Mouse (Mus musculus) heart, adult 2 months (tissue): ENCODE results near the gene Sorcs2. TPM values are rescaled to one million over a fixed set of nuclear protein-coding genes. Genes with fewer than 3 reads are reported as not detected.

ENCODE experiments used
- DNase-seq, 2 experiments: peaks; one replicate each; pipeline ENCODE4 v3.0.0; 2021
- H3K27ac ChIP-seq: fragments of 200-600 bp; 2 replicates; pipeline ENCODE4 v1.8.1; 2022
- H3K27me3 ChIP-seq: fragments of 200-500 bp; 2 replicates; pipeline ENCODE4 v1.6.1; 2012; ENCODE audit warnings: mild to moderate bottlenecking, low read length, inconsistent platforms, mixed read lengths; ENCODE audit not compliant: control insufficient read depth, insufficient read depth
- H3K36me3 ChIP-seq: fragments of 200-500 bp; 2 replicates; pipeline ENCODE4 v1.6.1; 2012; ENCODE audit warnings: low read length, inconsistent platforms; ENCODE audit not compliant: control insufficient read depth, insufficient read depth
- H3K4me1 ChIP-seq: fragments of 200-500 bp; 2 replicates; pipeline ENCODE4 v1.6.1; 2011; ENCODE audit warnings: low read length; ENCODE audit not compliant: control insufficient read depth, insufficient read depth
- H3K4me3 ChIP-seq: fragments of 200-600 bp; 2 replicates; pipeline ENCODE4 v1.8.1; 2022
- H3K79me2 ChIP-seq: fragments of 200-500 bp; replicated peaks from 2 replicates; pipeline ENCODE4 v1.6.1; 2012; ENCODE audit warnings: mild to moderate bottlenecking, inconsistent platforms, low read length, moderate library complexity, mixed read lengths; ENCODE audit not compliant: control insufficient read depth, insufficient read depth
- H3K9ac ChIP-seq: fragments of 200-500 bp; 2 replicates; pipeline ENCODE4 v1.6.1; 2012; ENCODE audit warnings: low read depth, mild to moderate bottlenecking, control low read depth, inconsistent platforms, low read length, mixed read lengths
- CTCF ChIP-seq: fragments of 200-600 bp; IDR thresholded peaks from 2 replicates; pipeline ENCODE4 v1.8.1; 2022; ENCODE audit warnings: antibody characterized with exemption, mild to moderate bottlenecking, moderate library complexity
- EP300 ChIP-seq: fragments of 200-500 bp; IDR thresholded peaks from 2 replicates; pipeline ENCODE4 v1.6.1; 2011; ENCODE audit warnings: low read depth, low read length, control low read depth; ENCODE audit not compliant: insufficient read depth
- POLR2A ChIP-seq: fragments of 200-500 bp; IDR thresholded peaks from 2 replicates; pipeline ENCODE4 v1.6.1; 2011; ENCODE audit warnings: mild to moderate bottlenecking, low read depth, low read length, control low read depth; ENCODE audit not compliant: insufficient read depth
- WGBS: fragments of 180-500 bp; shearing (Covaris S2); methylation state at CpG from one replicate; pipeline ENCODE4 v1.1.7; 2018; 5-methylcytosine and 5-hydroxymethylcytosine counted together
- intact Hi-C: fragments of 180-260 bp; cut with DNase I; formaldehyde crosslinking; loops from one replicate; pipeline ENCODE4 v1.15.1; 2025
- polyA plus RNA-seq: library from polyadenylated mRNA; depleted of rRNA; stranded (reverse); fragments of >200 nt; gene quantifications from 2 replicates; pipeline ENCODE4 v1.2.3, GENCODE M21; 2012
- total RNA-seq, 2 experiments: library from RNA; stranded (reverse); gene quantifications; 2 replicates each; pipeline ENCODE4 v1.2.3; 2021

The Sorcs2 gene
- total and polyA plus RNA-seq, 3 experiments = 6.0 to 9.0 (median 7.7) TPM

GRCm38 (mm10) chr5:36099662-36100061 lies 298.3 kb downstream of the Sorcs2 start:
- H3K36me3 ChIP-seq = no peaks in the 10 kb centered on the region
- no peak overlapping the region for H3K9ac ChIP-seq
- H3K4me1 ChIP-seq = no peaks in the 10 kb centered on the region; the same call in 1 of the 2 replicates
- no peaks in the 10 kb centered on the region for H3K79me2 ChIP-seq
- TF ChIP-seq CTCF = no peak
- 35% methylated on average over 4 of the region's 4 CpGs for WGBS
- no peak overlapping the region for H3K27ac ChIP-seq
- intact Hi-C loops = no loop called here
- no peaks in the 10 kb centered on the region for H3K27me3 ChIP-seq
- no peak overlapping the region for H3K4me3 ChIP-seq
- DNase-seq = no peak

GRCm38 (mm10) chr5:36096046-36096445 lies 301.9 kb downstream of the Sorcs2 start:
- Histone ChIP-seq H3K4me1 (no peaks in the 10 kb centered on the region; the same call in 1 of the 2 replicates), H3K27me3 (no peaks in the 10 kb centered on the region), H3K36me3 (no peaks in the 10 kb centered on the region), H3K4me3 (no peak overlapping the region), H3K9ac (no peak overlapping the region), H3K79me2 (no peaks in the 10 kb centered on the region), H3K27ac (no peak overlapping the region)
- no peak for TF ChIP-seq CTCF
- no peak for TF ChIP-seq EP300
- no peak for TF ChIP-seq POLR2A
- intact Hi-C loops = no loop called here
- WGBS = 72% methylated on average over 8 of the region's 8 CpGs
- no peak for DNase-seq

- DNase-seq = no peak
- 79% methylated on average over 7 of the region's 7 CpGs for WGBS
- Histone ChIP-seq H3K79me2 (no peaks in the 10 kb centered on the region), H3K4me1 (peaks cover 4% of the 10 kb centered on the region; the same call in 1 of the 2 replicates), H3K4me3 (no peak overlapping the region), H3K27me3 (no peaks in the 10 kb centered on the region), H3K36me3 (no peaks in the 10 kb centered on the region), H3K27ac (no peak overlapping the region), H3K9ac (no peak overlapping the region)
- intact Hi-C loops = no loop called here
- no peak for TF ChIP-seq CTCF
- TF ChIP-seq POLR2A = no peak
- no peak for TF ChIP-seq EP300
Observed at GRCm38 (mm10) chr5:36090036-36090435, 307.9 kb downstream of the Sorcs2 start.

GRCm38 (mm10) chr5:36089243-36089642 lies 308.7 kb downstream of the Sorcs2 start:
- Histone ChIP-seq H3K9ac (no peak overlapping the region), H3K4me1 (peaks cover 9% of the 10 kb centered on the region; the same call in 1 of the 2 replicates), H3K36me3 (no peaks in the 10 kb centered on the region), H3K27ac (no peak overlapping the region; the same call in 1 of the 2 replicates), H3K27me3 (no peaks in the 10 kb centered on the region), H3K79me2 (no peaks in the 10 kb centered on the region), H3K4me3 (no peak overlapping the region)
- no peak for TF ChIP-seq EP300
- no peak for TF ChIP-seq POLR2A
- TF ChIP-seq CTCF = no peak
- 47% methylated on average over 2 of the region's 2 CpGs for WGBS
- intact Hi-C loops = no loop called here
- no peak for DNase-seq

- Histone ChIP-seq H3K9ac (no peak overlapping the region), H3K36me3 (no peaks in the 10 kb centered on the region), H3K4me1 (peaks cover 9% of the 10 kb centered on the region; the same call in 1 of the 2 replicates), H3K27ac (no peak overlapping the region), H3K4me3 (no peak overlapping the region), H3K27me3 (no peaks in the 10 kb centered on the region), H3K79me2 (no peaks in the 10 kb centered on the region)
- DNase-seq = no peak
- WGBS = 97% methylated on average over 5 of the region's 5 CpGs
- TF ChIP-seq POLR2A (no peak), EP300 (no peak), CTCF (no peak)
- intact Hi-C loops = no loop called here
Observed at GRCm38 (mm10) chr5:36086931-36087330, 311.0 kb downstream of the Sorcs2 start.

- Histone ChIP-seq H3K36me3 (no peaks in the 10 kb centered on the region), H3K4me3 (no peak overlapping the region), H3K27me3 (no peaks in the 10 kb centered on the region), H3K79me2 (no peaks in the 10 kb centered on the region), H3K4me1 (peaks cover 9% of the 10 kb centered on the region; the same call in 1 of the 2 replicates), H3K27ac (peak overlapping the region; percentile 36; the same call in 1 of the 2 replicates), H3K9ac (no peak overlapping the region)
- intact Hi-C loops = no loop called here
- peak in 1 of 2 experiments; percentile 21 for DNase-seq
- whole genome bisulfite sequencing = 47% methylated on average over 4 of the region's 4 CpGs
- TF ChIP-seq POLR2A (no peak), CTCF (no peak), EP300 (no peak)
Observed at GRCm38 (mm10) chr5:36085621-36086020, 312.3 kb downstream of the Sorcs2 start.
